Mouse (Mus musculus): ENCODE results near the gene Lrguk.

Lrguk gene

DNA sequence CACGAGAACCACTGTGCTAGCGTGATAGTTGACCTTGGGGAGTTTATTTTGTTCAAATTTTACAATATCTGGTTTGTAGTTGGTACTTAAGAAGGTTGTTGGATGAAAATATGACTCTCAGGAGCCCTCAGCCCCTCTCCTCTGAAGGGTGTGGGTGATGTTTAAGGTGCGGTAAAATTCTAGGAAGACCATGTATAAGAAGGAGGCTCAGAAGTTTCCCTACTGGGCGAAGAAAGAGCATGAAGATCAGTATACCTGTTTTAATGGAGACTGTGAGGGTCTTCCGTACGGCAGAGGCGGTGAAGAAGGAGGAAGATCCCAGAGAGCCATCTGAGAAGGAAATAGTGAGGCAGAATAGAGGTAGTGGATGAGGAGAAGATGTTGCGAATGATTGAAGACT, 38.0 kb downstream of the Lrguk start:
- DNase-seq: no peak

DNA sequence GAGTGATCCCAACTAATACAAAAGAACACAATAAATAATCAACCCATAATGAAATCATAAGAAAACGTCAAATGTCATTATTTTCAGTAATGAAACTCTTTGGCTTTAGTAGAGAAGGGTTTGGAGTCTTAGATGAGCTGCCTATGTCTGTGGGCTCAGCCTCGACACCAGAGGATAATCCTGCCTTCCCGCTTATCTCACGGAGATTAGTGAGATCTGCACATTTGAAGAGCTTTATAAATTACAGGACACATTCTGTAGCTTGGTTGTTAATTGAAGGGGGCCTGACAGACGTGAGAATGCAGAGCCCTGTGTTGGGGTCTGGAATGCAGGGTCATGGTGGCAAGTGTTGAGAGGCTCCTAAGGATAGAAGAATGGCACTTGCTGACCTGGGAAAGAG, 42.7 kb downstream of the Lrguk start:
- DNase-seq: no peak

DNA sequence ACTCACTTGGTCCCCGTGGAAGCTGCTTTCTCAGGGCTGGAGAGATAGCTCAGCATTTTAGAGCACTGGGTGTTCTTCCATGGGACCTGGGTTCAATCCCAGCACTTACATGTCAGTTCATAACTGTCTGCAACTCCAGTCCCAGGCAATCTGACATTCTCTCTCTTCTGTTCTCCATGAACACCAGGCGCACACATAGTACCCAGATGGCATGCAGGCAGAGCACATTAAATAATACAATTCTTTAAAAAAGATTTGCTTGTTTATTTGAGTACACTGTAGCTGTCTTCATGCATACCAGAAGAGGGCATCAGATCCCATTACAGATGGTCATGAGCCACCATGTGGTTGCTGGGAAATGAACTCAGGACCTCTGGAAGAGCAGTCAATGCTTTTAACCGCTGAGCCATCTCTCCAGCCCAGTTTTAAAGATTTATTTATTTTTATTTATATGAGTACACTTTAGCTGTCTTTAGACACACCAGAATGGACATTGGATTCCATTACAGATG, 44.7 kb downstream of the Lrguk start:
- no peak for DNase-seq

DNA sequence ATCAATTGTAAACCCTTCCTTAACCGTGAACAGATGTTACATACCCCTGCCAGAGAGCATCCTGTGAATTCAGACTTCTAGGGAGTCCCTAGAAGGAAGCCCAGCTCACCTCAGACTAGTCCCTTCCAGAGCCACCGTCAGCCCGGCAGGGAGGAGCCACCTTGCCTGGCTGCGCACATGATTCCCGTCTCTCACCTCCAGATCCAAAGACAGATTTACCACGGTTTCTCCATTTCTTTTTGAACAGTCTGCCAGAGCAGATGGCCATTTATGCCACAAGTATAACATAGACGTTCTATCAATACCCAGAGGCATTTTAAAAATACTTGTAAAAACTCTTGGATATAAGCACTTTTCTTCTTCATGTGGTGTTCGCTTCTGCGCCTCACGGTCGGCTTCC, 46.3 kb downstream of the Lrguk start:
- DNase-seq: no peak

DNA sequence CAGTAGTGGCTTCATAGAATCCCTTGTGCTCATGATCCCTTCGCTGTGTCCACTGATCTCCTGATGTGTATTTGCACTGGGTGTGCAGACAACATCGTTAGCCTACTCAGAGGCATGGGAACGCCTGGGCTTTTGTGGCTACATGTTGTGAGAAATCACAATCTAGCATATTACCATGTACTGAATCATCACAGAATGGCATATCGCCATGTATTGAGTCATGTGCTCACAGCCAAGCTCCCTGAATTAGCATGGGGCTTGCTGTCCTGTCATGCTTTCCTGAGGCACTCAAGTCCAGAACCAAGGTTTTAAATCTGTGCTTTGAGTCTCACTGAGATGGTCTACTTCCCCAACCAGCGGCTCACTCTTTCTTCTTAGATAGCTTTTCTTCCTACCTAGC, 54.2 kb downstream of the Lrguk start:
- no peak for DNase-seq

DNA sequence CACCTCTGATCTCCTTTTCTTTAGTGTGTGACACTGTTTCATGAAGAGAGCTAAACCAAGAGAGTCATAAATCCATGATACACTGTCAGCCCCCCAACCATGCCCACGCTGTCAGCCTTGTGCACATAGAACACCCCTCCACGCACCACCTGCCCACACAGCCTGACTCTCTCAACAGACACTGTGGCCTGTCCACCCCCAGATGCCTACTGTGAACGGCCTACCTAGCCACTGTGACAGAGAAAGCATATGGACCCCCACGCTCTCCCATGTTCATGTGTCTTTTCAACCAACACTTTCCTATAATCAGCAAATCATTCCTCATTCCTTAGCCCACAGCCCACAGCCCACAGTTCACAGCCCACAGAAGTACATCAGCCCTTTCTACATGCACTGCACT, 58.5 kb downstream of the Lrguk start:
- no peak for DNase-seq

DNA sequence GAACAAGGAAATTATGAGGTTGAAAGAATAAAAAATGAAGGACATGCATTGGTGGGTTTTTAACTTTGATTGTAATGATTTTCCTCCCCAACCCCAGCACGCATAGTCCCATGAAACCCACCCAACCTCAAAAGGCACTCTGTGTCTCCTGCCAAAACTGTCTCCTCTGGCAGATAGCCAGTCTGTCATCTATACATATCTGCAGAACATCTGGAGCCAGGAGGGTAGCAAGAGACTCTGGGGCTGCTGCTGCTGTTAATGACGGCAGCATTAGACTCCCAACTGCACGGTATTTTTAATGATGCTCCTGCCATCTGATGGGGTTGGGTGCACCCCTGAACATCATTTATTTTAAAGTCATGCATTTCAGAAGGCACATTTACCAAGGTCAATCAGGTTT, 59.7 kb downstream of the Lrguk start:
- DNase-seq: no peak

DNA sequence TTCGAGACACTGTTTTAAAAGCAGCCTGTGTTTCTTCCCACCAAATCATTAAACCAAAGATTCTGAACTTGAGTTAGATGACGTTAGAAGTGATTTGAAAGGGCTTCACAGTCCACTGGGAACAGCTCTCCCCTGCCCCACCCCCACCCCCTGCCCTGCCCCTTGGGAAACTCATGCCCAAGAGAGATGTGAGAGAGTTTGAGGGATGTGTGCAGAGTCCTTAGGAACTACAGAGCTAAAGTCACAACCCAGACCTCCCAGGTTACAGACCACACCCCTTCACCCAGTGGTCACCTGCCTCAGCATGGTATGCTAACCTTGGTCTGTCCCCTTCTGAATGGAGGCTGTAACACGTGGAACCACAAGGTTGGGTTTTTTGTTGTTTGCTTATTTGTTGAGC, 62.3 kb downstream of the Lrguk start:
- DNase-seq: no peak

DNA sequence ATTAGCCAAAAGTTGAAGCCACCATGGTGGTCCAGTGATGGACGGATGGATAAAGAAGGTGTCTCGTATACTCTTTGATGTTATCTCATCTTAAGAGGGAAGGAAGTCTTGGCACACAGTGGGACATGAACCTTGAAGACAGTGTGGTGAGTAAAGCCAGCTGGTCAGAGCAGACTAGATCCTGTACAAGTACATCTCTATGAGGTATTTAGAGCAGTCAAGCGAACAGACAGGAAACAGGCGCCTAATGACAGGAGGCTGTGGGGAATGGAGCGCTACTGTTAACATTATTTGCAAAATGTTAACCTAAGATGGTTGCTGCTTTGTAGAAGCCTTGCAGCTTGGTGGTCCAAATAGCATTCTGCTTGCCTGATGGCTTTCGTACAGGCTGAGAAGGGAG, 67.0 kb downstream of the Lrguk start:
- DNase-seq: no peak

DNA sequence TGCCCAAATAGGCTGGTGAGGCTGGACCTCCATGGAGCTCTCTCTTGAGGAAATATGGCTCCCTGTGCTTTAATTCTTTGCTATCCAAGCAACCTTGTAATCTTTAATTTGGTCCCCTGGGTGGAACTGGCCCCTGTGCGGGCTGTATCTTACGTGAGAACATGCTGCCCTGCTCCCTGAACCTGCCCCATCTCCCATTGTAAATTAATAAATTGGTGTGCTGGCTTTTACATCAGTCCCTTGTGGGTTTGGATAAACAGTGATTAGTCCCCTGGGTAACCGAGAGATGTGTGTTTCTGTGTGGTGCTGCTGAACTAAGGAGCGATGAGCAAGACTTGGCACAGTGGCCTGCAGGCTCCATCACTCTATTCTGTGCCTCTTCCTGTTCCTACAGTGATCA, 67.7 kb downstream of the Lrguk start:
- DNase-seq: no peak

DNA sequence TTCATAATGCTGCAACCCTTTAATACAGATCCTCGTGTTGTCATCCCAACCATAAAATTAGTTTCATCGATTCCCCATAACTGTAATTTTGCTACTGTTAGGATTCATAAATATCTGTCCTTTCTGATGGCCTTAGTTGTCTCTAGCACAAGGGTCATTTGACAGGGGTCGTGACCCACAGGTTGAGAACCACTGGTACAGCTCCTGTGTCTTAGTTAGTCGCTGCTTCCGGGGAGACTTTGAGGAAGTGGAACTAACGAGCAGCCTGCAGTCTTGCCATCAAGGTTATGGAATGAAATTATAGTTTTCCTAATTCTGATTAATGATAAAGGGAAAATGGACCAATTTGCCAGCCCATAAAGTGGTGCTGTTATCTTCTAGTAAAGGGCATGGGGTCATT, 70.5 kb downstream of the Lrguk start:
- no peak for DNase-seq

DNA sequence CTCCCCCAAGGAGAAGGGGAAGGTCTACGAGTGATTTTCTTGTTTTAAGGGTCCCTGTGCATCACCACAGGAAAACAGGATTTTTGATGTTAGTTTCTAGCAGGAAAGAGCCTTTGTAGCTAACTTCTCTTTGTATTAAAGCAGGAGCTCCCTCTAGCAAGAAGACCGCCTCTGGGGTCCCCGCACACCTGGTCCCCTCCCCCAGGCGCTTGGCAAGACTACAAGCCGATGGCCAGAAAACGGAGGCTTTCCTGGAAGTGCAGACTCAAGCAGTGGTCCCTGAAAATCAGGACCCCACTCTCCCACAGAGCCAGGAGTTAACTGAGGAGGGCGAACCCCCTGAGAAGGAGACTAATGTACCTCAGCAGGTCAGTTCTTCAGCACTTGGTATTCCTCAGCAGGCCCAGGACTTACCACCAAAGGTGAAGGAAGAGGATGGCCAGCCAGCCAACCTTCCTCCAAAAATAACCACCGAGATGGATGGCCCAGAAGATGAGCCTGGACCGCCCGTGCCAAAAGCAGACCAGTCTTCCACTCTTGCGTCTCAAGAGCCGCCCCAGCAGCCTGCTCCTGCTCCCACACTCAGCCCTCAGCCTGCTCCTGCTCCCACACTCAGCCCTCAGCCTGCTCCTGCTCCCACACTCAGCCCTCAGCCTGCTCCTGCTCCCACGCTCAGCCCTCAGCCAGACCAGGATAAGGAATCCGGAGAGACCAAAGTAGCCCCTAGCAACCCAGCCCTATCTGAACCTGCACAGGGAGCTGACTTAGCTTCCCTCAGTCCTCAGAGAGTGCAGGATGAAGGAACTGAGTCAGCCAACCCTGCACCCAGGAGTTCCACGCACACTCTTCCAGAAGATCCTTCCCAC, 72.5 kb downstream of the Lrguk start:
- no peak for DNase-seq

DNA sequence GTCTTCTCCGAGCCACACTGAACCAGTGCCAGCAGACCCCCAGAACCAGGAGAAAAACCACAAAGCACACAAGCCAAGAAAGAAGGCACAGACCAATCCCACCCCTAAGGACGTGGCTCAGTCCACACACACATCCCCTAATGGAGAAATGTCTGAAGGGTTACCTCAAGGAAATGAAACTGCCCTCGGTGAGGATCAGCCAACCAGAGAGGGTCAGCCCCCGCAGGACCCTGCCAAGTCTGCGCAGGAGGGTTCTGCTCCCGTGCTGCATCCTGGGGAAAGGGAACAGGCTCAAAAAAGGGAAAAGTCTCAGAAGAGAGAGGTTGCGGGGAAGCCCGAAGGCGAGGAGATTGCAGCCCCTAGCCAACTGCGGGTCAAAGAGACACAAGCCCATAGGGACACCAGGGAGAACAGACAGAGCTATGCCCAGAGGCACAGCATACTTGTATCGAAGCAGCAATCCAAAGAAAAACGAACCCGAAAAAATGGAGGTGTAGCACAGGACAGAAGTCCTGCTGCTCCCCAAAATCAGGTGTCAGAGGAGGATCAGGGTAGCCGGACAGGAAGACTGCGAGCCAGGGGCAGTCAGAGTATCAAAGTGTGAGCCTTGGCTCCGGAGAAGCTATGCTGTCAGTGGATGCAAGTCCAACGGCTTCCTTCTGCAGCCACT, 74.1 kb downstream of the Lrguk start:
- no peak for DNase-seq

DNA sequence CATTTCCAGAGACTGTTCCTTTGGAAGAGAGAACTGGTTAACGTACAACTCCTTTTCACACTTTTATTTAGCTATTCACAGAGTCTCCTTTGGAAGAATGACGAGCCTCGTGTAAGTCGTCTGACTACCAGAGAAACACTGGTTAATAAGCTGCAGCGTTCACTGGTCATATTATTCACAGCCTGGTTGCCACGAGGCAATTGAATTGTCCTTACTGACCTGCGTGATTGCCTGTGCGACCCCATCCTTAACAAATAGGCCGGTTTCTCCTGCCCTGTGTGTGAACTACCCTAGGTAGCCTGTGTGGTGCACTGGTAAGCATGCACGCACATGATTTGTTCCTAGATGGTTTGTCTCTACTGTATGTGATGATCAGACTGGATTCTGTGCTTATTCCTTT, 81.3 kb downstream of the Lrguk start:
- no peak for DNase-seq

DNA sequence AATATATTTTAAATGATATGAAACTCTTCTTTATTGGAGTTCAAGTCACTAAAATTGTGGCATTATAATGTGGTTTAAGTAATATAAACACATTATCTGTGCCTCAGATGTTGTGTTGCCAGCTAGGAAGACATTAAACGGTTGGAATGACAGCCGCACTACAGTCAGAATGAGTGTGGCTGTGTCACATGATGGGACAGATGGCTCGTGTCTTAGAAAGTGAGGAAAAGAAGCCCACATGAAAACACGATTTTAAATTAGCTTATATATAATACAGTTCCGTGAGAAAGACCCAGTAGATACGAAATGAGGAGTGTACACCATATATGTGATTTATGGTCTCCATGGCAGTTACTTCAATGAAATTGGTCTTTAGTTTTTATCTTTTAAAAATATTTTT, 82.2 kb downstream of the Lrguk start:
- DNase-seq: no peak

DNA sequence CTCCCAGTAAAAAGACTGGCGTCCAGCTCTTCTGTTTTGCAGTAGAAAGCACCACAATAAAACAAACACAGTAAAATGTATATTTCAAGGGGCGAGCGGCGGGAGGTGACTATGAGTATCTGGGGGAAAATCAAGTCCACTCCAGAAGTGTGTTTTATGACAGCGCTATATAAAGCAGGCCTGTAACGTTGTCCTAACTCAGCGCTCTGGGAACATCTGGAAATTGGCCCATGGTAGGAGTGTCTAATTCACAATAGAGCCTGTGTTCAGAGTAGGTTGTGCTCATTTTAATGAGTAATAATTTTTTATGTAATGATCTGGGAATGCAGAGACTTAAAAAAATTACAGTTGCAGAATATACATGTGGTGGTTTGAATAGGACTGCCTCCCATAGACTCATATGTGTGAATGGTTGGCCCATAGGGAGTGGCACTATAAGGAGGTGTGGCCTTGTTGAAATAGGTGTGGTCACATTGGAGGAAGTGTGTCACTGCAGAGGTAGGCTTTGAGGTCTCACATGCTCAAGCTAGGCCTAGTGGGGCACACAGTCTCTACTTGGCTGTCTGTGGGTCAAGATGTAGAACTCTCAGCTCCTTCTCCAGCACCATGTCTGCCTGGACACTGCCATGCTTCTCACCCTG, 87.7 kb downstream of the Lrguk start:
- no peak for DNase-seq

DNA sequence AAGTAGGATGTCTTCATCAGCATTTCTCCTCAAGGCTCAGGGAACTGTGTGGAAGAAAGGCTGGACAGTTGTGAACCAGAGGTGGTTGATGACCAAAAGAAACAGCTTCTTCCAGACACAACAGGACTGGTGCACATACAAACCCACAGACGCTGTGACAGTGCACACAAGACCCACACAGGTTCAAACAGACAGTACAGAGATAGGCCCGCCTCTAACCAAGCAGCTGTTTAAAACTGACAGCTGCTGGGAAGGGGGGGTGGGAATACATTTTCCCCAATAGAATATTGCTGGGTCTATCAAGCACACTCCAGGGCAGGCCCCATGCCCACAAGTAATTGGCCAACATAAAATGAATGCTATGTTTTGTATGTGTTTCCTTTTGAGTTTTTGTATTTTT, 95.2 kb downstream of the Lrguk start:
- no peak for DNase-seq

DNA sequence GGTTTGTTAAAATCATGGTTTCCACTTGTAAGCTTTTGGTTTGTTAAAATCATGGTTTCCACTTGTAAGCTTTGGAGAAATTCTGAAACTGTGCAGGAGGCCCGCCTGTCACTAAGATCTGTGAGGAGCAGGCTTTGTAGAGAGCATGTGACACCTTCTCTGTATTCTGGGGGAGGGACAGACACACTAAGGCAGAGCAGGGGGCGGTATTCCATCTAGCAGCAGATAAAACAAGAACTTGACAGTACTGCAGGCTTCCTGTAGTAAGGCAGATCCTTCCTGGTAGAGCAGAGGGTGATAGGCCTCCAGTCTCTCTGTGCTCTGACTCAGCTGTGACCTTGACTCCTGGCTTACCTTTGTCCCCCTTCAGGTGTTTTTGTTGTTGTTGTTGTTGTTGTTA, 100.0 kb downstream of the Lrguk start:
- DNase-seq: no peak

DNA sequence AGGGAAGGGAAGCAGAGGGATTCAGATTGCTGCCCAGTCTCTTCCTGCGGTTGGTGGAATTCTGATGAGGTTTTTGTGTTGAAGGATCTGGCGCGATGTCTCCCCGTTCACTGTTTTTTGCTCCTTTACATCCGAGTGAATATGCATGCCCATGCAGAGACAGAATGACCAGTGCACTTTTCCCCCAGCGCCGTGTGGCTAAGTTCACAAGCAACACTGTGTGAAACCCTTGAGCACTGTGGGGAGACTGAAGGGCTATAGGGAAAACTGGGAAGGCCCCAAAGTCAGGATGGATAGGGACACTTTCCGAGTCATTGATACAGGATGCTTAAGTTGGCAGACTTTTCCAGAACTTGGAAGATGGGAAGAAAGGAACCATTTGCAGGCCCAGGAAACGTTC, 103.1 kb downstream of the Lrguk start:
- no peak for DNase-seq

DNA sequence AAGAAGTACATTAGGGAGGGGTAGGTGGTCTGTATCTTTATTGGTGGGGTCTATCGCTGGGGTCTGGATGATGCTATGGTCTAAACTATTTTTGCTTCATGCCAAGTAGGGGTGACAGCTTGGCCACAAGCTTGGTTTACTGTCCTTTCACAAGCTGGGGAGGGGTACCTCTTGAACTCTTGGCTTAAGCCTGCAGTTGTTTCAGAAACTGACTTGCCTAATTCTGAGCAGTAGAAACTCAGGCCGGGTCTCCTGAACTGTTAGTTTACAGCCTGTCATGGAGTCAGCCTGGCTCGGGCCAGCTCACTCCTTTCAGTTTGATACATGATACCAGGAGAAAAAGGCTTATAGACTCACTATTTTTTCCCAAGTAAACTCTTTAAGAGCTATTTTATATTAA, 109.1 kb downstream of the Lrguk start:
- no peak for DNase-seq

DNA sequence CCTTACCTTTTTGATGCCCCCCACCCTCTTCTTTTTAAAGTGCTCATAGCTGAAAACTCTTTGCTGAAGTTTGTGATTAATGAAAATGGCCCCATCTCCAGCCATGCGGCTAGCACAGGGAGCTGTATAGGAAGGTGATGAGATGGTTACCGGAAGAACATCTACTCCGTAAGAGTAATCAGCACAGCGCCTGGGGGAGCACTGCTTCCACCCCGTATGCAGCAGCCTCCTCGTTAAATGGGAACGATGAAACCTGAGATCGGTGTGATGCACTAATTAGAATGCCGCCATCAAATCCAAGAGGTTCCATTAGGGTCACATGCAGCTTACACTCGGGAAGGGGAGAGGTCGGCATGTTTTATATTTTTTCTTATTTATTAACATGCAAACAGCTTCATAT, 113.7 kb downstream of the Lrguk start:
- no peak for DNase-seq

DNA sequence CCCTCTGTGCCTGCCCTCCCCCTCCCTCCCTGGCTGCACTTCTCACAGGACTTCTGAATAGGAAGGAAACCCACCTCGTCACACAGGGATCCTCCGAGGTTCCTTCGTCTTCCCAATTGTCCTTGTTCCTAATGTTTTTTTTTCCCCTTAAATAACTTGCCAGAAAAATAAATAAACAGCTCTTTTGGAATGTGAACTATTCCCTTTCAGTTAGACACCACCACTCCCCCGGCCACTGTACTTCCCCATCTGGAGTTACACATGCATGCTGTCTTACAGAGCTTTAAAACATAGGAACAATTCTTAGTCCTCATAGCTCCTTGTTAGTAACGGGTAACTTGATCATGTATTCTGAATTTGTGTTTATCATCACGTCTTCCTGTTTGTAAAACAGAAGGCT, 116.8 kb downstream of the Lrguk start:
- DNase-seq: no peak

DNA sequence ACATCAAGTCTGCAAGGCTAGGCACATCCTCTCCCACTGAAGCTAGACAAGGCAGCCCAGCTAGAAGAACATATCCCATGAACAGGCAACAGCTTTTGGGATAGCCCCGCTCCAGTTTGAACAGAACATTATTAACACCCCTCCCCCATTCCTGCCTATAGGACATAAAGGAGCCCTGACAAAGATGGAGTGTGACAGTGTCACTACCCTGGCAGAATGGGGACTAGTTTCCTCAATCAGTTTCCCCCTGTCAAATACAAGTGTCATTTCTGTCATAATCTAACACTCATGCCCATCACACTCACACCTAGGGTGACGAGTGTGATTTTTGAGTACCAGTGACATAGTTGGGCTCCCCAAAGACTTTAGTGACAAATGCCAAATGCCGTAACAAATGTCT, 118.8 kb downstream of the Lrguk start:
- DNase-seq: no peak

DNA sequence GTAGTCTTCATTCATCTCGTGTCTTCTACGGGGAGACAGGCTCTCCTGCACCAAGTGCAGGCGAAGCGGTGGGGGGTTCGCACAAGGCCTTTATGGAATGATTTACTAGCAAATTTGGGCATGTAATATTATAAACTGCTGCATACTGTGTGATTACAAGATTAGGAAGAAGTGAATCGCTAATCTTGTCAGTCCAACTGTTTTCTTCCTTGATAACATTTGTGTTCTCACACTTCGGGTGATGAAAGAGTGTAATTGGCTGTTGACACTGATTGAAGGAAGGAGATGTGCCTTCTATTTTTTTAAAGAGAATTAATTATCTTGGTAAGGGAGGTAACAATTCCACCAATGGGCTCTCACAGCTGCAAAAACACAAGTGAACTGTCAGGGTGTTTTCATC, 119.4 kb downstream of the Lrguk start:
- no peak for DNase-seq
